Mouse (Mus musculus) erythroid progenitor cell, adult 5-6 weeks (primary cell): ENCODE measurements around the gene Tfap2d. TPM values are rescaled to one million over a fixed set of nuclear protein-coding genes. Genes with fewer than 3 reads are reported as not detected.

Experiments used
- ATAC-seq: replicated peaks from 2 replicates; pipeline ENCODE4 v1.8.0; 2016; ENCODE audit warnings: moderate number of reproducible peaks, mild to moderate bottlenecking, moderate TSS enrichment, inconsistent platforms; ENCODE audit not compliant: poor library complexity, low FRiP score, severe bottlenecking
- total RNA-seq, 2 experiments: library from RNA; stranded (forward) in 1 of 2; stranded (reverse) in 1 of 2; fragments of 150-400 nt in 1 of 2; fragments of 186-747, 209-891 nt in 1 of 2; gene quantifications; 2 replicates each; pipeline versions ENCODE4 v1.2.3 to v1.2.4; 2015 to 2017; ENCODE audit warnings: low replicate concordance in 2 of 2

The Tfap2d gene
- total RNA-seq, 2 experiments from 2014 or later, result not detected

DNA sequence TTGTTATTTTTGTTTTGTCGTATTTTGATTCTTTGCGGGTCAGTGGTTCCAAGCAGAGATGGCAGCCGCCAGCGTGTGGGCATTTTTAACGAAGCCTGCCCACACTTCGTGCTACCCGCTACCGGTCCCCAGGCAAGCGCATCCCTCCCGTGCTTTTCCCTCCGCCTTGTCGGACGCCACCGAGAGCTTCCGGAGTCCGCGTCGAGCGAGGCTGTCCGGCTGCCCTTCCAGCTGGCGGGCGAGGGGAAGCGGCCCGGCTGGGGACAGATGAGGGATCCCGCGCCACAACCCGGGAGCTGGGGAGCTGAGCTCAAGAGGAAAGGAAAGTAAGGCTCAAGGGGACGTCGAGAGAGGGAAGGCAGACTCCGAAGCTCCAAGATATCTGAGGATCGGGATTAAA is 107.0 kb downstream of the Tfap2d start:
- ATAC-seq, result no peak

- 0 out of 2 replicates have a peak, but pooled peaks have one; percentile 39 for ATAC-seq
Measured at GRCm38 (mm10) chr1:19210215-19211032, 107.6 kb downstream of the Tfap2d start.

DNA sequence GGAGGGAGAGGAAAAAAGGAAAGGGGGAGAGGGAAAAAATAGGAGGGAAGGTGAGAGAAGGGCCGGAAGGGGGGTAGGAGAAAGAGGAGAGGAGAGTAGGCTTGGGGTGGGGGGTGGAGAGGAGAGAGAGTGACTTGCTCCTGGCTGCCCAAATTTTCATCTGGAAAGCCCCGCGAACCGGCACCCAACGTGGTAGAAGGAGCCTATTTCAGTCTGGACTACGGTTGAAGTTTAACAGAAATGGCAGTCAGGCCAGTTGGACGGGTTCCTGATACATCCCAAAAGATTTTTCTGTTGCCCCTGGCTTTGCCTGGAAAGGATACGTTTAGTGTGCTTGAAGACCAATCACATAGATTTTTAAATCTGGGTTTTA is 108.2 kb downstream of the Tfap2d start:
- ATAC-seq, result no peak

DNA sequence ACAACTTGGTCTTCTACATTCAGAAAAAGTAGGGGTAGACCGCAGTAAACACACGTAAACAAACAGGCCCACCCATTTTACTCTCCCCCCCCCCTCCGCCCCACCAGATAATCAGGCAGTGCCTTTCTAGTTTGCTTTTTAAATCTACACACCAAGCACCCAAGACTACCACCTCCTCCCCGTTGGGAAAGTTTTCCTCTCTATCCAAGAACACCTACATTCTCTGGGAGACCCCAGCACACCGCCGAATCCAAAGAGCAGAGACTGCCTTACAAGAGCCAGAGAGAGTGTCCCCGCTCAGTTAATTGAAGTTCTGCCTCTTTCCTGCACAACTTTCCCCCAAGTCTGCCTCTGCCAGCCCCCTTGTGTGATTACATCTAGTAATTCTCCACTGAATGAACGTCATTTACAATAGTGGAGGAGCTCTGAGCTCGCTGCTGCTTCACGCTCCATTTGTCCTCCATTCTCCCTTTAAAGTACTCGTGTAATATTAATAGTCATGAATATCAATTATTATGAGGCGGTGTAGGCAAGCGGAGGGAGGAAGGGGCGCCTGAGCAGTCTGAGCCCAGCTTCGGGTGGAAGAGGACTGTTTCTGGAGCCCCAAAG is 108.8 kb downstream of the Tfap2d start:
- ATAC-seq, result no peak

DNA sequence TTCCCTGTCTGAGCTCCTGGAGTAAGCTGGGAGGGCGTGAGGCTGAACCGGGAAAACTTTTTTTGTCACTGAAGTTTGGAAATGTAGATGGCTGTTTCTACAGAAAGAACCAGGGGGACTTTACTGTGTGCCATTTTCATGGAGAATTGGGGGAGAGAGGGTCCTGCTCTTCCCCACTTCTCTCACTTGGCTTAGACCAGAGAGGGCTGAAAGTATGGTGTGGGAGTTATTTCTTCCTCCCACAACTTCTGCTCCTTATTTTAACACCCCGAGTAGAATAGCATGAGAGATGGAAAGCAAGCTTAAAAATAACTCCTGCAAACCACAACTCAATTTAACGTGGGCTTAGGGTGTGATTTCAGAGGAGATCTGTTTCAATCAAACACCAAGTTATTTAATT is 109.9 kb downstream of the Tfap2d start:
- ATAC-seq, result no peak

DNA sequence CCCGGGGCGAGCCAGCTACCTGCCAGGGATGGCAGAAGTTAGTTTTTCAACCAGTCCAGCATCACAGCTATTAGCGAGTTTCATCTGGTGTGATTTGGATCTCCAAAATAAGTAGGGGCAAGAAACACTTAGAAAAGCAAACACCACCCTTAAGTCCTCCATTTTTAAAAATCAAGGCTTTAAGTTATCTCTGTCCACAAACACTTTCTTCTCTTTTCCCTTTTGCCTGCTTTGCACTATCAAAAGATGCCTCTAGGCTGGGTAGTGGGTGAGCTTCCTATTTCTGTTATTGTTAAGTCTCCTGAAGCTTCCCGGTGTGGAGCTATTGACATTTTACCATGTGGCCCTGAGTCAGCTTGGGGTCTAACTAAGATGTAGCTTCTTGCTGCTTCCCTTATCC is 110.3 kb downstream of the Tfap2d start:
- ATAC-seq, result no peak

GRCm38 (mm10) chr1:19213851-19214395 is 111.1 kb downstream of the Tfap2d start:
- ATAC-seq, result no peak

Other genes with a start within 250 kb of the Tfap2d start
- gene Tfap2b, start 105.9 kb downstream of the Tfap2d start, total RNA-seq (2015; ENCODE audit: low replicate concordance), result not detected in 2 replicates
- gene Tfap2b, start 105.9 kb downstream of the Tfap2d start, total RNA-seq (2017; ENCODE audit: low replicate concordance), result not detected in 2 replicates